Mouse (Mus musculus): ENCODE data around the gene Olfr1311. TPM values are rescaled to one million over a fixed set of nuclear protein-coding genes. Genes with fewer than 3 reads are reported as not detected.

Gene Olfr1311
- not detected in 2 replicates for polyA plus RNA-seq (2015; fragmentation: Nextera tagmentation; extraction: Ambion mirVana)

DNA sequence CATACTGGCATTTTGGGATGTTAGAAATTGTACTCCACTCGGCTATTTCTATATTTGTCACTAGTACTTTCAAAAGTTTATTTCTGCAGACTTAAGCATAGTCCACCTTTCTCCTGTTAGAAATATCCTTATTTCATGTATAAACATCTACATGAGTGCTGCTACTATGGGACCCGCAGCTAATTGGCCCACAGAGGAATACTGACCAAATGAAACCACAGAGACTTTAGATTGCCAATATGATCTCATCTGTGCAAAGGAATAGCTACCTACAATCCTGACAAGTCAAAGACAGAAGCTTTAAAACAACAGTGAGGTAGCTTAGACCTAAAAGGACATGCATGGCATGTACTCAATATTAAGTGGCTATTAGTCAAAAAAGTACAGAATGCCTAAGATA lies at the start of gene Olfr1311:
Gene Olfr1311 (minus strand): TSS at position 101 of the 400 bp plus-strand sequence.

GRCm38 (mm10) chr2:112050138-112050537 lies 25.9 kb upstream of the Olfr1311 start, which contains the start of gene Olfr1312:
Gene Olfr1312, minus strand, starts transcription at chr2:112050238.

GRCm38 (mm10) chr2:112012608-112013007 lies 11.6 kb downstream of the Olfr1311 start, which contains the start of gene Olfr1310:
Gene Olfr1310, minus strand, starts transcription at chr2:112012708.

GRCm38 (mm10) chr2:111990181-111990580 lies 34.0 kb downstream of the Olfr1311 start, which contains the start of gene Olfr1309:
Gene Olfr1309, minus strand, starts transcription at chr2:111990281.

Other genes starting within 250 kb of the Olfr1311 start
- gene Olfr1302, start 247.0 kb downstream of the Olfr1311 start, polyA plus RNA-seq (2015; fragmentation: Nextera tagmentation; extraction: Ambion mirVana), result not detected in 2 replicates
- gene Olfr1303, start 204.1 kb downstream of the Olfr1311 start, polyA plus RNA-seq (2015; fragmentation: Nextera tagmentation; extraction: Ambion mirVana), result not detected in 2 replicates
- not detected in 2 replicates for gene Olfr1305, start 147.3 kb downstream of the Olfr1311 start, polyA plus RNA-seq (2015; fragmentation: Nextera tagmentation; extraction: Ambion mirVana)
- gene Olfr1306, start 108.1 kb downstream of the Olfr1311 start, polyA plus RNA-seq (2015; fragmentation: Nextera tagmentation; extraction: Ambion mirVana), result not detected in 2 replicates
- gene Olfr1307, start 75.0 kb downstream of the Olfr1311 start, polyA plus RNA-seq (2015; fragmentation: Nextera tagmentation; extraction: Ambion mirVana), result not detected in 2 replicates
- not detected in 2 replicates for gene Olfr1308, start 59.5 kb downstream of the Olfr1311 start, polyA plus RNA-seq (2015; fragmentation: Nextera tagmentation; extraction: Ambion mirVana)
- gene Olfr1309, start 34.1 kb downstream of the Olfr1311 start, polyA plus RNA-seq (2015; fragmentation: Nextera tagmentation; extraction: Ambion mirVana), result not detected in 2 replicates
- not detected in 2 replicates for gene Olfr1310, start 11.7 kb downstream of the Olfr1311 start, polyA plus RNA-seq (2015; fragmentation: Nextera tagmentation; extraction: Ambion mirVana)
- not detected in 2 replicates for gene Olfr1312, start 25.8 kb upstream of the Olfr1311 start, polyA plus RNA-seq (2015; fragmentation: Nextera tagmentation; extraction: Ambion mirVana)
- not detected in 2 replicates for gene Olfr1313, start 53.4 kb upstream of the Olfr1311 start, polyA plus RNA-seq (2015; fragmentation: Nextera tagmentation; extraction: Ambion mirVana)
- not detected in 2 replicates for gene Olfr1314, start 72.4 kb upstream of the Olfr1311 start, polyA plus RNA-seq (2015; fragmentation: Nextera tagmentation; extraction: Ambion mirVana)
- gene Olfr1315-ps1, start 91.0 kb upstream of the Olfr1311 start, polyA plus RNA-seq (2015; fragmentation: Nextera tagmentation; extraction: Ambion mirVana), result not detected in 2 replicates
- gene Olfr1316, start 110.6 kb upstream of the Olfr1311 start, polyA plus RNA-seq (2015; fragmentation: Nextera tagmentation; extraction: Ambion mirVana), result not detected in 2 replicates
- gene Olfr1317, start 115.9 kb upstream of the Olfr1311 start, polyA plus RNA-seq (2015; fragmentation: Nextera tagmentation; extraction: Ambion mirVana), result not detected in 2 replicates
- gene Olfr1318, start 129.8 kb upstream of the Olfr1311 start, polyA plus RNA-seq (2015; fragmentation: Nextera tagmentation; extraction: Ambion mirVana), result 0.03 TPM in 1 of 2 replicates, not detected in the other
- 6.7 and 9.5 TPM in 2 replicates for gene Lpcat4, start 215.1 kb upstream of the Olfr1311 start, polyA plus RNA-seq (2015; fragmentation: Nextera tagmentation; extraction: Ambion mirVana)
- 0.05 TPM in 1 of 2 replicates, not detected in the other for gene Nutm1, start 234.9 kb upstream of the Olfr1311 start, polyA plus RNA-seq (2015; fragmentation: Nextera tagmentation; extraction: Ambion mirVana)
- 337 and 398 TPM in 2 replicates for gene Nop10, start 237.5 kb upstream of the Olfr1311 start, polyA plus RNA-seq (2015; fragmentation: Nextera tagmentation; extraction: Ambion mirVana)
- 8.2 and 9.0 TPM in 2 replicates for gene Slc12a6, start 241.4 kb upstream of the Olfr1311 start, polyA plus RNA-seq (2015; fragmentation: Nextera tagmentation; extraction: Ambion mirVana)
- gene Gm21985, start 241.9 kb upstream of the Olfr1311 start, polyA plus RNA-seq (2015; fragmentation: Nextera tagmentation; extraction: Ambion mirVana), result not detected in 2 replicates